Mouse (Mus musculus): Measurements from ENCODE around the gene Nlgn2. TPM values are rescaled to one million over a fixed set of nuclear protein-coding genes. Genes with fewer than 3 reads are reported as not detected.

Gene Nlgn2
- polyA plus RNA-seq, 1 experiment, result 42.0 TPM

DNA sequence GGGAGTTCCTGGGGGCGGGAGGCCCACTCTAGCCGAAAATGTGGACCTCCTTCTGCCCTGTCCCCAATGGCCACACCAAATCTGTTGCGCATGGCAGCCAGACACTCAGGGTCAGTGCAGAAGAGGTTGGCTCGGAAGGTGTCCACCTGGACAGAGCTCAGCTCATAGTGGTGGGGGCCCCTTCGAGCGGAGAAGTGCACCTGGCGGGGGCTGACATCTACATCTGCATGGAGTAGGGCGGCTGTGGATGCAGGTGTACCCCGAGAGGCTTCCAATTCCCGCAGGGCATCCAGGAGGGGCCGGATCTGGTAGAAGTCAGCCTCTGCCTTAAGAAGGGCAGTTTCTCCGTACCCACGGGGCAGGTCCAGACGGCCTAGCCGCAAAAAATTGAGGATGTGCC, 42.1 kb upstream of the Nlgn2 start:
- 47% methylated on average over 15 of the region's 15 CpGs for WGBS
- H3K4me3 ChIP-seq (replicated peaks; ENCODE audit: extremely low read depth, low read depth, low read length), result peak overlapping the region; percentile 97
- H3K4me1 ChIP-seq (ENCODE audit: control insufficient read depth, insufficient read depth, low read length), result peaks cover 17% of the 10 kb centered on the region
- peak; percentile 45 for DNase-seq
- TF ChIP-seq POLR2A (IDR thresholded peaks at IDR 0.05; ENCODE audit: borderline replicate concordance, extremely low read depth, low read depth, low read length) (no peak), CTCF (IDR thresholded peaks at IDR 0.05; ENCODE audit: insufficient read depth, low read length) (no peak)

DNA sequence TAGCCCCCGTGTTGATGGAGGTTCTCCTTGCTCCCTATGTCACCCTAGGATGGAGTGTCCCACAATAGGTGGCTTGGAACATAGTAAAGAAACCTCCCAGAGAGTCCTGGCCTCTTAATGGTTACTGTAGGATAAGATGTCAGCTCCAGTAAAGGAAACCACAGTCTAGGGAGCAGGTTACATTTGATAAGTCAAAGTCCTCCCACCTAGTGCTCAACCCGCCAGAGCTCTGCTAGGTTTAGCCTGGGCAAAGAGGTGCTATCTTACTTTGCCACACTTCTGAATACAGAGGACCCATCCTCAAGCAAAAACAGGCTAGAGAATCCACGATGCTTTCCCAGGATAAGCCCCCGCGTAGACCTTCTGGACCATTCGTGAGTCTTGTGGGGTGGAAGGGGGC, 41.4 kb upstream of the Nlgn2 start:
- peaks cover 14% of the 10 kb centered on the region for H3K4me1 ChIP-seq (ENCODE audit: control insufficient read depth, insufficient read depth, low read length)
- no peak for DNase-seq
- H3K4me3 ChIP-seq (replicated peaks; ENCODE audit: extremely low read depth, low read depth, low read length), result peak overlapping the region; percentile 25
- WGBS, result 79% methylated on average over 6 of the region's 6 CpGs
- TF ChIP-seq CTCF (IDR thresholded peaks at IDR 0.05; ENCODE audit: insufficient read depth, low read length) (no peak), POLR2A (IDR thresholded peaks at IDR 0.05; ENCODE audit: borderline replicate concordance, extremely low read depth, low read depth, low read length) (no peak)

DNA sequence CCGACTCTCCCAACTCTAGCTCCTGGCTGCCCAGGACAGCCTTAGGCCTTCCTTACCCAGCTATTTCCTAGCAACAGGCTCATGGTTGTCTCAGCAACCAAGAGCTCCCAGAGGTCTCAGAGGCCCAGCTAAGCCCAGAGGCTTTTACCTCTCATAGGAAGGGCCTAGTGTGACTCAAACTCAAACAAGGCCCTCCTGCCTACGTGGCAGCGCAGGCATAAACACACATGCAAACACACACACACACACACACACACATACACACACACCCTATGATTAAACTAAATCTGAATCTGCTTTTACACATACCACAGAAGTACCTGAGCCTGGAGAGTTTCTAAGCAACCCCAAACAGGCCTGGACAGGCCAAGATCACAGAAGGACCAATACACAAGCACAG, 40.8 kb upstream of the Nlgn2 start:
- DNase-seq, result no peak
- Histone ChIP-seq H3K4me1 (ENCODE audit: control insufficient read depth, insufficient read depth, low read length) (peaks cover 14% of the 10 kb centered on the region), H3K4me3 (replicated peaks; ENCODE audit: extremely low read depth, low read depth, low read length) (no peak overlapping the region)
- TF ChIP-seq POLR2A (IDR thresholded peaks at IDR 0.05; ENCODE audit: borderline replicate concordance, extremely low read depth, low read depth, low read length), result no peak
- no peak for TF ChIP-seq CTCF (IDR thresholded peaks at IDR 0.05; ENCODE audit: insufficient read depth, low read length)
- whole genome bisulfite sequencing, result 53% methylated on average over 3 of the region's 3 CpGs

DNA sequence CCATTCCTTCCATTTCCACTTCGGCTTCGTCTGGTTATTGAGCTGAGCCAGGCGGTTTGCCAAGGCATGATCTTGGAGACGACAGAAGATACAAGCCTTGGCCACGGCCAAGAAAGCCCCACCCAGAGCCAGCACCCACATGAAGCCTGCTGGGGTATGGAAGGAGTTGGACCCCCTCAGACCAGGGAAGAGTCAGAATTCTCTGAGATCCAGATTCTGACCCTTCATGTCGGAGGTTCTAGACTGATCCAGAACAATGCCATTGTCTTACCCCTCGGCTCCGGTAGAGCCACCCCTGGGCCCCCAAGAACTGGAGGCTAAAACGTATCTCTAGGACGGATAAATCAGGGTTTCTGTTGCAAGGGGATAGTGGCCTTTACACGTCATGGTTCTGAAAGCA, 40.3 kb upstream of the Nlgn2 start, which contains the start of gene Tmem95:
Tmem95 (minus strand) TSS at position 141 of the 400 bp plus-strand sequence.
- 67% methylated on average over 11 of the region's 11 CpGs for WGBS
- TF ChIP-seq CTCF (IDR thresholded peaks at IDR 0.05; ENCODE audit: insufficient read depth, low read length) (no peak), POLR2A (IDR thresholded peaks at IDR 0.05; ENCODE audit: borderline replicate concordance, extremely low read depth, low read depth, low read length) (no peak)
- H3K4me1 ChIP-seq (ENCODE audit: control insufficient read depth, insufficient read depth, low read length), result peaks cover 14% of the 10 kb centered on the region

DNA sequence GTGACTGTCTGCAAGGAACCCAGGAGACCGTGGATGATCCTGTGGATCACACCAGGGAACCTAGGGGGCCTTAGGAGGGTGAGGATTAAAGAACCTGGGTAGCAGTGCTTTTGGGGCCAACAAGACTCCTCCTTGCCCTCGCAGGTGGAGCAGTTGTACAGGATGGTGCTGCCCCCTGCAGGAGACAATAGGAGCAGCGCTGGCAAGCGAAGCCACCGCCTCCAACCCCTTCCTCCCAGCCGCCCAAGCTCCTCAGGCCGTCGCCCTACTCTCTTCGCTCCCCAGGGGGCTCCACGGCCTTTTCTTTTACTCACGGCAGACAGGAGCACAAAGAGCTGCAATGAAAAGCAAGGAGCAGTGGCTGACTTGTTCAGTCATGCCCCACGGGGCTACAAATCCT, 39.3 kb upstream of the Nlgn2 start:
- Histone ChIP-seq H3K4me3 (replicated peaks; ENCODE audit: extremely low read depth, low read depth, low read length) (peak overlapping the region; percentile 11), H3K4me1 (ENCODE audit: control insufficient read depth, insufficient read depth, low read length) (peaks cover 14% of the 10 kb centered on the region)
- DNase-seq, result peak; percentile 87
- TF ChIP-seq CTCF (IDR thresholded peaks at IDR 0.05; ENCODE audit: insufficient read depth, low read length) (peak; percentile 77), POLR2A (IDR thresholded peaks at IDR 0.05; ENCODE audit: borderline replicate concordance, extremely low read depth, low read depth, low read length) (peak; percentile 49; the same call in 1 of the 2 replicates)
- 3% methylated on average over 12 of the region's 12 CpGs for WGBS

More for the DNA sequence above, 40.3 kb upstream of the Nlgn2 start, which contains the start of gene Tmem95:
- no peak for DNase-seq
- H3K4me3 ChIP-seq (replicated peaks; ENCODE audit: extremely low read depth, low read depth, low read length), result peak within 1 kb of the TSS; percentile 11

DNA sequence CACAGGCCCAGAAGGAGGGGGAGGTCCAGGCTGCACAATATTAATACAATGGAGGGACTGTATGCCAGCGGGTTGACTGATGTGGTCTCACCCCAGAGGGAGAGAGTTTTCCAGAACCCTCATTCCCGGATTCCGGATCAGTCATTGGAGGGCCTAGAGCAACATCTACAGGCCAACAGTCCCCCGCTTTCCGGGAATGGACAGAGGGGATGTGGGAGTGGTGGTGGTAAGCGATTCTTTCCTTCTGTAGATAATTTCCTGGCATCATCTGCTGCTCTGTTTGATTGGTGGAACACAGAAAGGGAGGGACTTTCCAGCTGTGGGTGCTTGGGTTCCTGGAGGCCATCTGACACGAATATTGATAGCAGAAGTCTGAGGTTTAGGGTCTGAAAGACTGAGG, 38.6 kb upstream of the Nlgn2 start:
- H3K4me3 ChIP-seq (replicated peaks; ENCODE audit: extremely low read depth, low read depth, low read length), result no peak overlapping the region
- peaks cover 11% of the 10 kb centered on the region for H3K4me1 ChIP-seq (ENCODE audit: control insufficient read depth, insufficient read depth, low read length)
- DNase-seq, result peak; percentile 45
- TF ChIP-seq POLR2A (IDR thresholded peaks at IDR 0.05; ENCODE audit: borderline replicate concordance, extremely low read depth, low read depth, low read length), result peak; percentile 54; the same call in 1 of the 2 replicates
- 0 out of 2 replicates have a peak, but pooled peaks have one; percentile 18 for TF ChIP-seq CTCF (IDR thresholded peaks at IDR 0.05; ENCODE audit: insufficient read depth, low read length)
- WGBS, result 11% methylated on average over 7 of the region's 7 CpGs

DNA sequence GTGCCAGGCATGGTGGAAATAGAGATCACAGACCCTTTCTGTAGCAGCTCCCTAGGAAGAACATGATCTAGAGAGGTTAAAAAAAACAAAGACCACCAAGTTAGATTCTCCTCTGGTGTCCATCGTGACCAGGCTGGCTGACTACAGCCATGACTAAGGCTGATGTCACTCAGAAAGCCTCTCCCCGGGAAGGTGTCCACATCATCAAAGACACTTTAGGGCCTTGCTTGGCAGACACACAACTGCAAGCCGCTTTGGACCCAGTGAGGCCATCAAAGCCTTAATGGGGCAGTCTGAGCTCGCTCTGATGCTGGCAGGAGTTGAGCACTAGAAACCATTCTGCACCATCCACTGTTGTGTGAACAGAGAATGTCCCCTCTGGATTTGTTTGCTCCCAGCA, 34.9 kb upstream of the Nlgn2 start:
- no peak for DNase-seq
- Histone ChIP-seq H3K4me1 (ENCODE audit: control insufficient read depth, insufficient read depth, low read length) (peaks cover 4% of the 10 kb centered on the region), H3K4me3 (replicated peaks; ENCODE audit: extremely low read depth, low read depth, low read length) (no peak overlapping the region)
- 70% methylated on average over 4 of the region's 4 CpGs for WGBS
- no peak for TF ChIP-seq POLR2A (IDR thresholded peaks at IDR 0.05; ENCODE audit: borderline replicate concordance, extremely low read depth, low read depth, low read length)
- TF ChIP-seq CTCF (IDR thresholded peaks at IDR 0.05; ENCODE audit: insufficient read depth, low read length), result no peak

DNA sequence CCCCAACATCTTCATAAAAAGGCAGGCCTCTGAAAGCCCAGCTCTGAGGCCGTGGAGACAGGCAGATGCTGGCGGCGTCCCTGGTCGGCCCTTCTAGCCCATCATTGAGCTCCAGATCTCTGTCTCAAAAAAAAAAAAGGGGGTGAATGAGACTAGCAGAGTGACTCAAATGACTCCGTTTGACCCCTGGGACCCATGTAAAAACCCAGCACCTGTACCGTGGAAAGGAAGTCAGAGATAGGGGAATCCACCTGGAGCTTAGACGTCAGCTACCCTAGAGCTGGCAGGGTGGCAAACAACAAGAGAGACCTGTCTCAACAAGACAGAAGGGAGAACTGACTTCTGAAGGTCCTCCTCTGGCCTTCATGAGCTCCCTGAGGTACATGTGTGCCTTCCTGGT, 34.2 kb upstream of the Nlgn2 start:
- H3K4me3 ChIP-seq (replicated peaks; ENCODE audit: extremely low read depth, low read depth, low read length), result no peak overlapping the region
- no peak for DNase-seq
- H3K4me1 ChIP-seq (ENCODE audit: control insufficient read depth, insufficient read depth, low read length), result peaks cover 4% of the 10 kb centered on the region
- TF ChIP-seq POLR2A (IDR thresholded peaks at IDR 0.05; ENCODE audit: borderline replicate concordance, extremely low read depth, low read depth, low read length), result no peak
- TF ChIP-seq CTCF (IDR thresholded peaks at IDR 0.05; ENCODE audit: insufficient read depth, low read length), result no peak
- 89% methylated on average over 7 of the region's 7 CpGs for WGBS

DNA sequence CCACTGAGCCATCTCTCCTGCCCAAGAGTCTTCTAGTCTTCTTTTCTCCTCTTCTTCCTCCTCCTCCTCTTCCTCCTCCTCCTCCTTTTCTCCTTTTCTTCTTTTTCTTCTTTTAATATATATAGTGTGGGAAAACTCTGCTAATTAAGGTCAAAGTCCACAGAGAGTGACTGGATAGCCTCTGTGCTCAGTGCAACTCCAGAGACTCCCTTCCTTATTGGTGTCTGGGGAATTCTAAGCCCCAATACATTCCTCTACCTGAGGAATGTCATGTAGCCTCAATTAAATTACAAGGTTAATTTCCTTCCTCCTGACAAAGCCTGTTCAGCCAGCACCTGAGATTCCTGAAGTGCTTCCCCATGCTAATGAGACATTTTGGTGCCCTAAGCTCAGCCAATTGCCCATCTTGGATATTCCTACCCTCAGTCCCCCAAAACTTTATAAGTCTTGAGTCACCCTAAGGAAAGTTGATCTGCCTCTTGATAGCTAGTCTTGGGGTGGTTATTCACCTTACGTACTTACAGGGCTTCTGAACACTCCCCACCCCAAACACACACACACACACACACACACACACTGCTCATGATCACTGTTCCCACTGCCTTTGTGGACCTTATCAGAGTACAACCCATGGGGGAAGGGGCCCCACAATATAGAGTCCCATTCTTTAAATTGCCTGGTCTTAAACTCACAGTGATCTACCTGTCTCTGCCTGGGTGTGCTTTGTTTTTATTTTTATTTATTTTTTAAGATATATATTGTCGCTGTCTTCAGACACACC, 32.9 kb upstream of the Nlgn2 start:
- TF ChIP-seq CTCF (IDR thresholded peaks at IDR 0.05; ENCODE audit: insufficient read depth, low read length) (no peak), POLR2A (IDR thresholded peaks at IDR 0.05; ENCODE audit: borderline replicate concordance, extremely low read depth, low read depth, low read length) (no peak)
- Histone ChIP-seq H3K4me3 (replicated peaks; ENCODE audit: extremely low read depth, low read depth, low read length) (no peak overlapping the region), H3K4me1 (ENCODE audit: control insufficient read depth, insufficient read depth, low read length) (no peaks in the 10 kb centered on the region)
- WGBS, result 89% methylated on average over 2 of the region's 2 CpGs
- DNase-seq, result no peak

DNA sequence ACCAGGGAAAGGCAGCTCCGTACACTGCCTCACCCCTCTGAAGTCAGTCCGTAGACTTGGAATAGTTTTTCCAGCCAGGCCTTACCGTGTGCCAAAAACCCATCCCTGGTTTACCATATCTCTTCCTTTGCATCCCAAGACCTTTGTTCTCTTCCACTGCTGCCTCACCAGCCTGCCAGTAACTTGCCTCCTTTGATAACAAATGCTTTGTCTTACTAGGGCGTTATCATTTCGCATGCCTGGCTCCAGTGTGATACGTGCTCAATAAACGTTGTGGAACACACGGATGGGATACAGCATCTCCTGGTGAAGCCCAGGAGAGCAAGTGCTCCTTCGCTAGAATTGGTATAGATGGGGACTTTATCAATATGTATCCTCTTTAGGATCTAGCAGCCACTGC, 29.8 kb upstream of the Nlgn2 start:
- 47% methylated on average over 9 of the region's 9 CpGs for WGBS
- DNase-seq, result no peak
- no peaks in the 10 kb centered on the region; the same call in 1 of the 2 replicates for H3K4me1 ChIP-seq (ENCODE audit: control insufficient read depth, insufficient read depth, low read length)
- H3K4me3 ChIP-seq (replicated peaks; ENCODE audit: extremely low read depth, low read depth, low read length), result no peak overlapping the region
- TF ChIP-seq POLR2A (IDR thresholded peaks at IDR 0.05; ENCODE audit: borderline replicate concordance, extremely low read depth, low read depth, low read length) (no peak), CTCF (IDR thresholded peaks at IDR 0.05; ENCODE audit: insufficient read depth, low read length) (no peak)

All from lung, adult 2 months (tissue).